Mouse (Mus musculus) layer of hippocampus, adult 11-12 months (tissue): ENCODE measurements around the gene Topors.
"Not testable (repeated sequence)": the region's sequence is repeated elsewhere in the genome, so short reads cannot be mapped to it uniquely, and the experiment has no call there.

Experiments
- DNase-seq: peaks from one replicate; pipeline ENCODE4 v3.0.0; 2022; ENCODE audit warnings: low spot score

Gene Topors

DNA sequence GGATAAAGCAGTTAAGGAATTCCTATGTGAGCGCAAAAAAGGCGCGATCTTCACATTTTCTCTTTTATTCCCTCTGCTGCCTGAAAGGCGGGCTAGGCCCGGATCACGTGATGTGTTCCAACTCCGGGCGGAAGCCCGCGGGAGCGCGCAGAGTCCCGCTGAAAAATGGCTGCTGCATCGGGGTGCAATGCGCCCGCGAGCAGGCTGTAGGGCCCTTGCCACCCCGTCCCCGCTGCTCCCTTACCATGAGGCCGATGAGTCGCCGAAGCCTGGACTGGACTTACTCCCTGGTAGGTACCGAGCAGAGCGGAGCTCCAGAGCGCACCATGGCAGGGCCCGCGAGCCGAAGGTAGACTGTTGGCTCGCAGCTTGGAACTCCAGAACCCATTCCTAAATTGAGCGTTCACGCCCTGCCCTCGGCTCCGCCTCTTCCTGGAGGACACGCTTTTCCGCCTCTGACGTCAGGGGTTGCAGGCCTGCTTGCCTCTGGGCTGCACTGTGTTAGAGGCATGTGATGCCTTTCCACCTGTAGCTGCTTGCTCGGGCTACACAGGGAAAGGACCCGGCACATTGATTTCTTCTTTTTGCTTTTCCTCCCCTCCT lies at the start of gene Topors, which contains the start of gene Smim27:
Gene Topors, minus strand, starts transcription at position 421 of the 603 bp plus-strand sequence.
Gene Smim27, plus strand, starts transcription at position 150 of the 603 bp plus-strand sequence.
- peak; percentile 97 for DNase-seq

DNA sequence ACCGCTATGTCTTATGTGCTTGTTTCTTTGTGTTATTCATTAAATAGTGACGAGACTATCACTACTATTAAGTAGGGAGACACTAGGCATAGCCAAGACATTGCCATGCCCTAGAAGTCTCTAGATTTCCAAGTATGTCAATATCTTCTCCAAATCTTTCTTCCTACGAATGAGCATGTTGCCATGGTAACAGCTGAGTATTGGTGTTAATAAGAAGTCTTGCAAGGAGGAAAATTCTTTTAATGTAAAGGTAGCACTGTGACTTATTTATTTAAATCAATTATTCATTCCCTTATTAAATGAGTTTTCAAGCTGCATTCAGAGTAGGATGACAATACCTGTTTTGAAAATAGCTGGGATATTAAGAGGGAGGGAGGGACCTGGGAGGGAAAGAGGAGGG lies 47.8 kb upstream of the Topors start:
- DNase-seq, result no peak

DNA sequence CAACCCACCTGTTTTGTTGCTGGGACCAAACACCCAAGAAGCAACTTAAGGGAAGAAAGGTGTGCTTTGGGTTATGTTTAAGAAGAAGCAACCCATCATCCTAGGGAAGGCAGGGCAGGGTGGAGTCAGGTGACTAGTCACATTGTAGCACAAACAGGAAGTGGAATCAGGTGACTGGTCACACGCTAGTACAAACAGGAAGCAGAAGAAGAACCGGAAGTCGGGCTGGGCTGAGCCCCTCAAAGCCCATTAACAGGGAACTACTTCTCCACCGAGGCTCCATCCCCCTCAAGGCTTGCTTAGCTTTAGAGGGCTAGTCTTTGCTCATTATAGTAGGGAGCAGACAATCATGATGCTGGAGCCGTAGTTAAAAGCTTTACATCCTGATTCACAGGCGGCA lies 43.4 kb upstream of the Topors start:
- DNase-seq, result no peak

DNA sequence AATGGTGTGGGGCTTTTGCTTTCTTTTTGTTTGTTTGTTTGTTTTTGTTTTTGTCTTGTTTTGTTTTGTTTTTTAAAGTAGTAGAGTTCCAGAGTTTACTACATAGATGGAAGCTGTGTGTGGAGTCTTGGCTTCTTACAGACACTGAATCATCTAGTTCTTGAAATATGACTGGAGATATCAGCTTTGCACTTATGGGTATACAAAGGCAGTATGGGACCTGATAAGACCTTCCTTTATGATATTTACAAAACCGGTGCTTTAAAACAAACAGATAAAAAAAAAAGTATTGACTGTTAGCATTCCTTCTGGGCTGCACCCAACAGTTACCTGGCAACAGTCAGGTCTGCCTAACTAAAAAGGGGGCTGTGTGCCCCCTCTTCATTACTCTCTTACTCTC lies 42.6 kb upstream of the Topors start:
- DNase-seq, result no peak

DNA sequence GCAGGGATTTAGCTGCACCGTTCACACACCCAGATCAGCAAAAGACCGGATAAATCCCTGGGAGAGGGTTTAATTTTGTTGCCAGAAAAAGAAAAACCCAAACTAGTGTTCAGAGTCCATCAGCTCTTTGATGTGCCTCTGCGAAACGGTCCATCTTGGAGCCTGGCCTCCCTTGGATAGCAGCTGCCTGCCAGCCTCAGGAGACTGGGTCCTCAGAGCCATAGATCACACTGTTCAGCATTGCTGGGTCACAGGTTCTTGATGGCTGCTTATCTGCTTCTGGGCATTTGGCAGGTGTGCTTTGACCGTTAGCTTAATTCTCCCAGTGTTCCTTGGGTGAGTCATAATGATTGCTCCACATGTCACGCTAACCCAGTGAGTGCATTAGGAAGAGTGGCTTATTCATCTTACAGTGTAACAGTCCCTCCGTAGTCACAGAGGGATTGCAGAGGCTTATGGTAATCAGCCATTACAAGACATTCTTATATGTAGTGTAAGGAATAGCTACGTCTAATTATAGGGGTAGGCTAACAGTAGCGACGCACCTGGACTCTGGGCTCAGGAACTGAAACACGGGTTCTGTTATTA lies 41.2 kb upstream of the Topors start:
- no peak for DNase-seq

DNA sequence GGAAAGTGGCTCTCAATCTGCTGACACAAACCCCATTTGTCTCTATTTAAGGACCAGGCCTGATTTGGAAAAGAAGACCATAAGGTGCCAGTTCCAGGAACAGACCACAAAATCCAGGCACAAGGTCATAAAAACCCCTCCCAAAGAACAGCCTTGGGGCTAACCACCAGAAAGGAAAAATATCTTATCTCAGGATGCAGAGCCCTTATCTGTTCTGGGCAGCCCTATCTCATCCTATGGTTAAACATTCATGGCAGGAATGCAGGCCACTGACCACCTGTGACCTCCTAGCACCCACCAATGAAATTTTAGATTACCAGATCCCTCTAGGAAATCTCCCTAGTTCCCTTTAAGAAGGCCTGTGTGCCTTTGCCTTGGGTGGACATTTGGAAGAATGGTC lies 40.0 kb upstream of the Topors start:
- no peak for DNase-seq

DNA sequence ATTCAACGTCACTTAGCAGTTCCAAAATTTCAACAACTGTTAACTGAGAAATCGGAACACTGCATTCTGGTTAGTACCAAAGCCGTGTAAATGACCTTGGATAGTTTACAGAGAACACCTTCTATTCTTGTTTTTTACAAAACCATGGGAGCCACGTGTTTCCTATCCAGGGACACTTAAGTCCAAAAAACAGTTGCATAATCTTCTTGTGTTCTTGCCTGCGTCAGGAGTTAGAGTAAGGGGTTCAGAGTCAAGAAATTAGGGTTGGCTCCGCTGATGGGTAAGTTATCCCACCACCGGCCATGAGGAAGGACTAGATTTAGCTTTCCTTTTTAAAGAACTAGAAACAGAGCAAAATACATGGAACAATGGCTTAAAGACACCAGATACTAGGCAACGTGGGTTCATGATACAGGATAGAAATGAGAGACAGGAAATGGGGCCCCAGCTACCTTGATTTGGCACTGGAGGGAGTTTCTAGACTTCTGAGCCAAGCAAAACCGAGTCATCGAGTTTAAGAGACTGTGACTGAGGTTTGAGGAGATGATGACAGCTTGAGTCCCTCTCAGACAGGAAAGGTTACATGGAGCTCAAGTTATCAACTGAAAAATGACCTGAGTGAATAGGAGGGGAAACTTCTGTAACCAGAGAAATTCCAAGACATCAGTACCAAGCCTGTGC lies 32.9 kb upstream of the Topors start:
- DNase-seq, result no peak

DNA sequence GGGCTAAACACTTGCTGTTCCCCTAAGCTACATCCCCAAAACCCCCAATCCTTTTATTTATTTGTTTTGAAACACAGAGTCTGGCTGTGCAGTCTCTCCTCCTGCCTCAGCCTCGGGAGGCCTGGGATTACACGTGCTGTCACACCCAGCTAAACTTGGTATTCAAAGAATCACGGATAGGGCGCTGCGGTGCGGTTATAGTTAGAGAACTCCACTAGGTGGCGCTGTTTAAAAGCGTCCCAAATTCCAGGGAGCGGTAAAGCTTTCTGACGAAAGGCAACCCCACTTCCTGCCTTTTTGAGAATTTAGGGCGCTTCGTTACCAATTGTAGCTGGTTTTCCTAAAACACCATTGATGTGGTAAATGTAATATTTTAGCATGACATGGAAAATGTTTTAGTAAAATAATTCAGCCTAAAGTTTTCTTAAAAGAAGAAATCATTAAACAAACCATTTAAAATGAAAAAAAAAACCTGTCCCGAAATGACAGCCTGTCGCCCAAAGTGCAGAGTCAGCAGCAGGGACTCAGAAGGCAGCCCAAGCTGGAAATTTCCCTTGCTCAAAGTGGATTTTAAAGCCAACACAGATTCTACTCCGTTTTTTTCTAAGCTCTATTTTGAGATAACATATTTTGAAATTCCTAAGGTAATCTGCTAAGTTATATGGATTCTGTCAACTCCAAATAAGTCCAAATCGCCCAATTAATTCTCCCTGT lies 31.6 kb upstream of the Topors start:
- DNase-seq, result peak; percentile 61

DNA sequence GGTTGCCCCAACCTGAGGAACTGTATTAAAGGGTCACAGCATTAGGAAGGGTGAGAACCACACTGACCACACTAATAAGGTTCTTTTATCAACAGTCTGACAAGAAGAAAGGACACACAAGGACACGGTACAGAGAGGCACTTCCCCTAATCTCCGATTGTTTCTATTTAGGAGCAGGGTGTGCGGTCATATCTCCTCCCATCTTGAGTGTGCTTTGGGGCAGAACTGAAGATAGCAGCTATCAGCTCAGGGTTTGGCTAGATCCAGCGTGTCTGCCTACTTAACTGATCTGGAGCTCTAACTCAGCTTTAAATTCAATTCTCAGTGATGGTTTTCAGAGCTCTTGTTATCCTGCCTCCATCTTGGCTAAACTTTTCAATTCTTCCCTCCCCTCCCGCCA lies 29.5 kb upstream of the Topors start:
- no peak for DNase-seq

DNA sequence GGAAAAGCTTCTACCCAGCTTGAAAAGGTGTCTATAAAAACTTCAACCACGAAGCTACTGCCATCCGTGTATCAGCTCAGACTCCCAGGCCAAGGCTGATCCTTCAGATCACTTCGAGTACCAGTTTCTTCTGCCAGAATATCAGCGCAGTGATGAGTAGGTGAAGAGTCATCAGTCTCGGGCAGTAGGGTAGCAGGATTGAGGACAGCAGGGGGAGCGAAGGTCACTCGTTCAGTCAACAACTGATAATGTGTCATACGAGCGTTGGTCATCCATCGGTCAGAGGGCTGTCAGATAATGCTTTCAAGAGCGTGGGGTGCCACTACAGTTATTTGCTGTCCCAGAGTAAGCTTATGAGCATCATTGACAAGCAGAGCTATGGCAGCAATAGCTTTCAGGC lies 21.9 kb upstream of the Topors start:
- DNase-seq, result not testable (repeated sequence)

DNA sequence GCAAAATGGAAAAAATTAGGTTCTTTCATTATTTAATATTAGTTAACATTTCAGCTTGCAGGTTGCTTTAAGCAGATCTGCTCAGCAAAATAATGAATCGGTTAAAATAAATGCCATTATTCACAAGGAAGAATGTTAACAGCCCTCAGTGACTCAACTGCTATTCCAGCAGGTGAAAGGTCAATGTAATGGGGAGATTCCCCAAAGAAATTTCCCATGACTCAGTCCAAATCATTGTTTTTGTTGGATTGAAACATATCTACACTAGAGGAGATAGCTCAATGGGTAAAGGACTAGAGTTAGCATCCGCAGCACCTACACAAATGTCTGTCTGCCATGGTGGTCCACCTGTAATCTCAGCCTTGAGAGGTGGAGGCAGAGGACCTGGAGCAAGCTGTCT lies 19.4 kb upstream of the Topors start:
- DNase-seq, result no peak

DNA sequence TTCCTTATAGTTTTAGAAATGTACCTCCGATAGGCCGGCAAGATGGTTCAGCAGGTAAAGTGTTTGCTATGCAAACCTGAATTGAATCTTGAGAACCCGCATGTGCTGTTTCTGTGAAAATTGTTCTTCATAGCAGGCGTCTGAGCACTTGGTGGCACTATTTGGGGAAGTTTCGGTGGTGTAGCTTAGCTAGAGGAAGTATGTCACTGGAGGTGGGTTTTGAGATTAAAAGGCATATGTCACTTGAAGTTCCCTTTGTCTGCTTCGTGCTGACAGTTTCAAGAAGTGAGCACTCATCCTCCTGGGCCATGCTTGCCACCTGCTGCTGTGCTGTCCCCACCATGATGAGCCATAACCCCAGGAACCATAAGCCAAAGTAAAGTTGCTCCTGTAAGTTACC lies 17.8 kb upstream of the Topors start:
- DNase-seq, result no peak

DNA sequence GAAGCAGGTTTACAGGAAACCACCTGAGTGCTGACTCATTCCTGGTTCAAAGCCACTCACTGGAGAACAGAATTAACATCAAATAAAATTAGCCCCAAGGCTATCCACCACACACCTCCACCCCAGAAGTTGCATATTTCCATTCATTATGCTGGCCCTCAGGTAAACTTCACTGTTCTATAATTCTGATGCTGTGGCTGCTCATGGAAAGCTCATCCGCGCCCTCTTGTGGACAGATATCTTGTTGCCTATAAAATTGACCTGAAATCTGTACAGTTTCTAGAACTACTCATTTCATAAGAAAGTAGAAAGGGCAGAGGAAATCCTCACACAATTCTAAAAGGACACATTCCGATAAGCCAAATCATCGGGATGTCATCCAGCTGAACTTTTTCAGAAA lies 15.9 kb upstream of the Topors start:
- peak; percentile 87 for DNase-seq

DNA sequence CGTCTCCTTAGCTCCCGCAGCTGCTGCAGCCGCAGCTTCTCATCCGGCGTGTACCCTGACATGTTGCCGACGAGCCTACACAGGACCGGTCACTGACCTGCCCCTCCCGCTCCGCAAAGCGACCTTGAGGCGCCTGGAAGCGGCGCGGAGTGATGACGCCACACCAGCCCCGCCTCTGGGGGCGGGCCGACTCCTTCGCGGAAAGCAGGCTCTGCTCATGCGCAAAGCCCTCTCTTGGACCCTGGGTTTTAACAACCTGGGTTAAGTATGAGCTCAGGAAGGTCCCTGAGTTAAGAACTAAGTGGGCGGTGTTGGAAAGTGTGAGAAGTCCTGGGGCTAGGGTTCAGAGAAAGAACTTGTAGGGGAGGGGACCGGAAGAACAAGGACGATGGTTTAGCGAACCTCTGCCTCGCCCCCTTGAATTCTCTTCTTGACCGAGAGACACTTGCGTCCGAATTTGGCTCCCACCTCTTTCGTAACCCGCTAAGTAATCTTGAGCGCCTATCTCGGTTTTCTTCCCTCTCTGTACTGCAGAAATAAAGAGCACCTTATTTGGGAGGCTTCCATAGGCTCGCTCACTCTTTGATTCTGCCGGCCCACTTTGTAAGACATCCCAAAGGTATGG lies 9.7 kb upstream of the Topors start, which contains the start of gene Ndufb6:
Gene Ndufb6, minus strand, starts transcription at position 146 of the 625 bp plus-strand sequence.
- peak; percentile 92 for DNase-seq

DNA sequence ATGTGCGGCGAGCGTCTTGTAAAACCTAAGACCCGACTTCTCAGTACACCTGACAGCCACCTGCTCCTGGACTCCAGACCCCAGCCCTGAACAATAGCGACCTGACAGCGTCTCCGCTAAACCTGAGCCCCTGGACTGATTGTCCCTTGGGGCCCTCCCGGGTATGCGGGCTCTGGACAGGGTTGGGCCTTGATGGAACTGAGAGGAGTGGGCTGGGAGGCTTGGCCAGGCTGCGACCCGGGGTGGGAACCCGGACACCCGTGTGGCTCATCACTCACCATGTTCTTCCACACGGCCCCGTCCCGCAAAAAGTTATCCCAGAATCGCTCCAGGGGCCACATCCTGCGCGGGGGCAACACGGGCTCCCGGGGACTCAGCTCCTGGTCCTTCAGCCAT lies 9.2 kb upstream of the Topors start:
- DNase-seq, result no peak

DNA sequence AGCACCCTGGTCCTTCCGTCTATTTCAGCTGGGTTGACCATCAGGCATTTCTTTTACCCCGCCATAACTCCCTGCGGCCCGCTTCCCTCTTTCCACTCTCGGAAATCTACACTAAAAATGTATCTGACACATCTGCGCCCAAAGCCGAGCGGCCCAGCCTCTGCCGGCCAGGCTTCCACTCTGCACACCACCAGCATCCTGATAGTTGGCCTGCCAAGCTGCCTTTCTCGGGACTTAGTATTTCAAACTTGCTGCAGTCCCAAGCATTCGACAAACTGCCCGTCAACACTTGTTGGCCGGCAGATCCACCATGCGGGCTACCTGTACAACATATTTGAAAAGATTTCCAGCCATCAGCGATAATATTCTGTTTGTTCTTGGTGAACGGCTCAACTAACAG lies 815 bp downstream of the Topors start:
- no peak for DNase-seq

DNA sequence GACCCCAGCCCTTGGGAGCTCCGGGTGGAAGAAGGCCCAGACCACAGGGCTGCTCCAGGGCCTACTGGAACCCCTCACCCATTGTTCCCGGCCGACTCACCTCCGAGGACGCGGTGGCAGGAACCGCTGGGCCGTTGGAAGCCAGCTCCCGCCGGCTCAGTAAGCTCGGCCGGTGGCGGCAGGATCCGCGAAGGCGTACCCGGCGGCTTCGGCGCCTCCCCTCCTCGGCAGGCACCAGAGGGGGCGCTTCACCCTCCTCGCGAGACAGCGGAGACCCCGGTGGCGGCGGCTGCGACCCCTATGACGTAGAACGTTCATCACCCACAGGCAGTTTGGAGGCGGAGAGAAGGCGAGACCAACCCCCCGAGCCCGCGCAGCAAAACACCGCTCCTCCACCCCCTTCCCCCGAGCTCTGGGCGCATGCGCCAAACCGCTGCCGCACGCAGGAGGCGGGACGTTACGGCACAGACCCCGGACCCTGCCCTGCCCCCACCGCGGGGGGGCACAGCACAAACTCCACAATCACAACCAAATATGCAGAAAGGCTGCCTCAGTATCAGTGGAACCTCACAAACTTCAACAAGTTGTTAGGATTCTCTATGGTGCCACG lies 1.3 kb downstream of the Topors start:
- peak; percentile 90 for DNase-seq

DNA sequence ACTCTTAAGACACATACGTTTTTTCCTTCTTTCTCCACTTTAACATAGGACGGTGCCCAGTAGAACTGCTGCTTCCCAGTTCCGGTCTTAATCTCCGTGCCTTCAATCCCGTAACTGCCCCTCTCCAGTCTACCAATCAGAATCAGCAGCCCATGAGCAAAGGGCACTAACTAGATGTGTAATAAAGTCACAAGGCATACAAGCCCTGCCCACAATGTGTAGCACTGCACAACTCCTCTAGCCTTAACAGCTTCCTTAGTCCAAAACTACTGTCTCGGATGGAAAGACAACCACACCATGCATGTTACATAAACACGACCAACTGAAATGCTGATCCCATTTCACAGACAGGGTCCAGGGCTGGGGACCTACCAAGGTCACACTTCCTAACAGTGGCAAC lies 2.0 kb downstream of the Topors start:
- DNase-seq, result peak; percentile 12

DNA sequence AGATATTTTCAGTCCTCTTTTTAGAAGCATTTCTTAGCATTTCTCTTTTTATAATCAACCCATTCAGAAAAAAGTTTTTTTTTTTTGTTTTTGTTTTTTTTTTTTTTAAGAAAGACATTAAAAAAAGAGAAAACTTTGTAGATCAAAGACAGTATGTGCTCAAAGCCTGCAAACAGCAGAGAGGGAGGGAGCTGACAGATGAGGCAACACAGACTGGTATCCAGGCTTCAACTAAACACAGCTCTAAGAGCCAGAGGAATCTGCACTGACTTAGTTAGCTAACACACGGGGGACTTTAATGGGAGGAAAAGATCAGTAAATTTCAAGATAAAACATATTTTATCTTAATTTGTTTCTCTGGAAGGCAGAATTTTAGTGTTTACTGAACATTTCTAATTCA lies 5.3 kb downstream of the Topors start:
- DNase-seq, result no peak

DNA sequence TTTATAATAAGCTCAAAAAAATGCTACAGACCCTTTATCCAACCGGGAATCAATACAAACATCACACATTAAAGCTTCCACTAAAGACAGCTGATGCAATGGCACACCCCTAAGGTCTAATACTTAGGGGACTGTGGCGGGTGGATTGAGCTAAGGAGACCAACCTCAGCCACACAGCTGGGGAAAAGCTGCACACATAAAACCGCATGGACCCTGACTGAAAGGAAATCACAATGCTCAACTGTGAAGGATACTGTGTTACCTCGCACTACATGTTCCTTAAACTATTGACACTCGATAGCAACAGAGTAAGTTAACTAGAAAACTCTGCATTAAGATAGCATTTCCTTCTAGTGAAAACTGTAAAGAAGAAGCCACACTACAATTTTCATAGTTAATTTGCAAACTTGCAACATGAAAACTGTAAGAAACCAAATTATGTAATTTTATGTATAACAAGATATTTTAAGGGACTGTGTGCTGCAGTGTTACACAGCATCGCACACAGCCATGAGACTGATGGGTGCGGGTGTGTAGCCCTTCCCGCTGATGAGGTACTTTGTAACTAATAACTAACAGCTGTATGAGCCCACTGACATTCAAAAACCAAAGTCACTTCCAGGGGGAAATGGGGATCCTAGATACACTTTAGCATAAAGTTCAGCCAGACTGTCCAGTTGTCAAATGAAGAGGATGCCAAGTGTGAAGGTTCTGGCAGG lies 15.1 kb downstream of the Topors start:
- DNase-seq, result no peak

DNA sequence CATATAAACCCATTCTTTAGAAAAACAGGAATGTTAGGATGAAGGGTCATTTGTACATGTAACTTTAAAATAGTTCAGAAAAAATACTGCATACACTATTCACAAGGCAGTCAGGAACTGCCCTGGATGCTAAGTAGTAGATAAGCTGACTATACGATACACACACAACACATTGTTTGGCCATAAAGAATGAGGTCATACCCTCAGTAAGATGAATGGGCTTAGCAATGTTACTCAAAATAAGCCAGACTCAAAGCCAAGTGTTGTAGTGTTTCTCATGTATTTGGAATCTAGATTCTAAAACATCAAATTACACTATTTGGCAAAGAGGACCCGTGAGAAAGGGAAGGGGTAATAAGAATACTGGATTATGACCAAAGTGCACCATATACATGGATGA lies 15.9 kb downstream of the Topors start:
- DNase-seq, result no peak
